Mouse (Mus musculus) ovary, adult 18-20 months (tissue): ENCODE data around the gene Higd2a.

Experiments used
- DNase-seq: peaks from one replicate; pipeline ENCODE4 v3.0.0; 2022; ENCODE audit warnings: low spot score, mixed read lengths

Gene Higd2a

GRCm38 (mm10) chr13:54589996-54590951, at the start of gene Higd2a, which contains the start of gene Nop16:
Higd2a (plus strand) TSS chr13:54590207.
Nop16 (minus strand) TSS chr13:54590090.
- DNase-seq: peak; percentile 94

GRCm38 (mm10) chr13:54548036-54548435, 42.0 kb upstream of the Higd2a start:
- no peak for DNase-seq

GRCm38 (mm10) chr13:54556176-54556575, 33.8 kb upstream of the Higd2a start:
- DNase-seq: no peak

GRCm38 (mm10) chr13:54556796-54557195, 33.2 kb upstream of the Higd2a start:
- DNase-seq: no peak

GRCm38 (mm10) chr13:54557652-54558051, 32.4 kb upstream of the Higd2a start:
- no peak for DNase-seq

GRCm38 (mm10) chr13:54559656-54560055, 30.4 kb upstream of the Higd2a start:
- DNase-seq: no peak

GRCm38 (mm10) chr13:54560608-54561007, 29.4 kb upstream of the Higd2a start:
- no peak for DNase-seq

- no peak for DNase-seq
Measured at GRCm38 (mm10) chr13:54562562-54562961, 27.4 kb upstream of the Higd2a start.

GRCm38 (mm10) chr13:54564232-54565200, 25.5 kb upstream of the Higd2a start:
- no peak for DNase-seq

- peak; percentile 87 for DNase-seq
Measured at GRCm38 (mm10) chr13:54565201-54565581, 24.8 kb upstream of the Higd2a start, which contains the start of gene 4833439L19Rik. 4833439L19Rik (minus strand) TSS chr13:54565435.

- no peak for DNase-seq
Measured at GRCm38 (mm10) chr13:54565594-54566345, 24.2 kb upstream of the Higd2a start.

GRCm38 (mm10) chr13:54568380-54568779, 21.6 kb upstream of the Higd2a start:
- DNase-seq: no peak

GRCm38 (mm10) chr13:54569282-54569681, 20.7 kb upstream of the Higd2a start:
- no peak for DNase-seq

- peak; percentile 48 for DNase-seq
Measured at GRCm38 (mm10) chr13:54570736-54571135, 19.3 kb upstream of the Higd2a start.

GRCm38 (mm10) chr13:54571637-54572036, 18.4 kb upstream of the Higd2a start:
- no peak for DNase-seq

GRCm38 (mm10) chr13:54572621-54573020, 17.4 kb upstream of the Higd2a start:
- no peak for DNase-seq

GRCm38 (mm10) chr13:54574854-54575481, 15.0 kb upstream of the Higd2a start, which contains the start of gene Arl10:
Arl10 (plus strand) TSS chr13:54575015.
- DNase-seq: peak; percentile 69

- no peak for DNase-seq
Measured at GRCm38 (mm10) chr13:54575489-54575888, 14.5 kb upstream of the Higd2a start.

- no peak for DNase-seq
Measured at GRCm38 (mm10) chr13:54577652-54578507, 12.1 kb upstream of the Higd2a start.

GRCm38 (mm10) chr13:54581385-54581784, 8.6 kb upstream of the Higd2a start:
- DNase-seq: no peak
